Mouse (Mus musculus): Measurements from ENCODE around the gene Scfd1. TPM values are rescaled to one million over a fixed set of nuclear protein-coding genes. Genes with fewer than 3 reads are reported as not detected.

The Scfd1 gene
- polyA plus RNA-seq, 1 experiment = 33.2 TPM

- 98% methylated on average over 1 of the region's 1 CpGs for WGBS
These were observed 14.4 kb upstream of the Scfd1 start for GRCm38 (mm10) chr12:51362898-51363297.

GRCm38 (mm10) chr12:51368504-51368903 is 8.8 kb upstream of the Scfd1 start:
- TF ChIP-seq POLR2A (IDR thresholded peaks at IDR 0.05; ENCODE audit: borderline replicate concordance, insufficient read depth, low read length) = no peak
- H3K4me1 ChIP-seq (ENCODE audit: control insufficient read depth, insufficient read depth, low read length) = no peaks in the 10 kb centered on the region
- no peak for DNase-seq
- H3K27ac ChIP-seq (ENCODE audit: insufficient read depth, low read length) = no peak overlapping the region
- no peaks in the 10 kb centered on the region for H3K27me3 ChIP-seq (ENCODE audit: control insufficient read depth, insufficient read depth, low read length)
- no peak overlapping the region for H3K4me3 ChIP-seq (replicated peaks; ENCODE audit: insufficient read depth, low read depth, low read length)
- 94% methylated on average over 3 of the region's 3 CpGs for WGBS

More at GRCm38 (mm10) chr12:51362898-51363297, 14.4 kb upstream of the Scfd1 start:
- Histone ChIP-seq H3K4me1 (ENCODE audit: control insufficient read depth, insufficient read depth, low read length) (no peaks in the 10 kb centered on the region), H3K27me3 (ENCODE audit: control insufficient read depth, insufficient read depth, low read length) (no peaks in the 10 kb centered on the region), H3K27ac (ENCODE audit: insufficient read depth, low read length) (no peak overlapping the region), H3K4me3 (replicated peaks; ENCODE audit: insufficient read depth, low read depth, low read length) (no peak overlapping the region)
- DNase-seq = no peak
- TF ChIP-seq CTCF (IDR thresholded peaks at IDR 0.05; ENCODE audit: borderline replicate concordance, insufficient read depth, low read depth, low read length) (no peak), POLR2A (IDR thresholded peaks at IDR 0.05; ENCODE audit: borderline replicate concordance, insufficient read depth, low read length) (no peak)

- WGBS = 15% methylated on average over 6 of the region's 6 CpGs
- TF ChIP-seq POLR2A (IDR thresholded peaks at IDR 0.05; ENCODE audit: borderline replicate concordance, insufficient read depth, low read length) (no peak), CTCF (IDR thresholded peaks at IDR 0.05; ENCODE audit: borderline replicate concordance, insufficient read depth, low read depth, low read length) (no peak)
These were observed 529 bp downstream of the Scfd1 start for GRCm38 (mm10) chr12:51377888-51378190.

GRCm38 (mm10) chr12:51399871-51400270 is 22.6 kb downstream of the Scfd1 start:
- WGBS = 94% methylated on average over 6 of the region's 6 CpGs
- H3K4me3 ChIP-seq (replicated peaks; ENCODE audit: insufficient read depth, low read depth, low read length) = no peak overlapping the region
- DNase-seq = no peak
- TF ChIP-seq CTCF (IDR thresholded peaks at IDR 0.05; ENCODE audit: borderline replicate concordance, insufficient read depth, low read depth, low read length) (no peak), POLR2A (IDR thresholded peaks at IDR 0.05; ENCODE audit: borderline replicate concordance, insufficient read depth, low read length) (no peak)
- H3K27me3 ChIP-seq (ENCODE audit: control insufficient read depth, insufficient read depth, low read length) = no peaks in the 10 kb centered on the region
- H3K4me1 ChIP-seq (ENCODE audit: control insufficient read depth, insufficient read depth, low read length) = no peaks in the 10 kb centered on the region
- no peak overlapping the region for H3K27ac ChIP-seq (ENCODE audit: insufficient read depth, low read length)

More at GRCm38 (mm10) chr12:51377888-51378190, 529 bp downstream of the Scfd1 start:
- no peaks in the 10 kb centered on the region for H3K27me3 ChIP-seq (ENCODE audit: control insufficient read depth, insufficient read depth, low read length)
- no peak overlapping the region; the same call in 1 of the 2 replicates for H3K27ac ChIP-seq (ENCODE audit: insufficient read depth, low read length)
- no peak for DNase-seq
- peak overlapping the region; percentile 73 for H3K4me3 ChIP-seq (replicated peaks; ENCODE audit: insufficient read depth, low read depth, low read length)
- H3K4me1 ChIP-seq (ENCODE audit: control insufficient read depth, insufficient read depth, low read length) = no peaks in the 10 kb centered on the region; the same call in 1 of the 2 replicates

DNA sequence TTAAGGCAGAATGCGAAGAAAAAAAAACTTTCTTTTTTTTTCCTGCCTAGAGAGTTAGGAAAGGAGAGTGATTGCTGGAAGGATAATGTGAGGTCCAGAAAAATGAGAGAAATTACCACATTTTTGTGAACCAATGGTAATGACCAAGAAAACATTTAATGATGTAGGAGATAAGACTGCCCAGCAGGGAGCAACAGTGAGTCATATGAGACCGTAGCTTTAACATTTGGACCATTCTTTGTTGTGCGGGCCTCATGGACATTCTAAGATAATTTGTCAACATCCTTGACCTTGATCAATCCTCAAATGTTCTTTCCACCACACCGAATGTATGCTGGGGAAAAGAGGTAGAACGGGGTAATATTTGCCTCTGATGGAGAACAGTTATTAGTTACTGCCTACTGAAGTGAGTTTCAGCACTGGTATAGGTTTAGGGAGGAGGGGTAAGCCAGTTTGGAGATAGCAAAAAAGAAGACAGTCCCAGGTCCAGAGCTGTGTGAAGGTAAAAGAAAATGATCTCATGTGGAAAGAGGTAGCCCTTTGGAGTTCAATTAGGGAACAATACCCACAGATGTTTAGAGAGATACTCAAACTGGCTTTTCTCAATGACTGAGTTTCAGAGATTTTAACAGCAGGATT is 24.9 kb downstream of the Scfd1 start:
- H3K27me3 ChIP-seq (ENCODE audit: control insufficient read depth, insufficient read depth, low read length) = no peaks in the 10 kb centered on the region
- no peak for DNase-seq
- no peak overlapping the region for H3K27ac ChIP-seq (ENCODE audit: insufficient read depth, low read length)
- H3K4me3 ChIP-seq (replicated peaks; ENCODE audit: insufficient read depth, low read depth, low read length) = no peak overlapping the region
- no peak for TF ChIP-seq POLR2A (IDR thresholded peaks at IDR 0.05; ENCODE audit: borderline replicate concordance, insufficient read depth, low read length)
- TF ChIP-seq CTCF (IDR thresholded peaks at IDR 0.05; ENCODE audit: borderline replicate concordance, insufficient read depth, low read depth, low read length) = no peak
- H3K4me1 ChIP-seq (ENCODE audit: control insufficient read depth, insufficient read depth, low read length) = no peaks in the 10 kb centered on the region
- WGBS = 65% methylated on average over 5 of the region's 5 CpGs

GRCm38 (mm10) chr12:51403987-51404586 is 26.8 kb downstream of the Scfd1 start:
- no peak for DNase-seq
- no peaks in the 10 kb centered on the region for H3K27me3 ChIP-seq (ENCODE audit: control insufficient read depth, insufficient read depth, low read length)
- H3K4me1 ChIP-seq (ENCODE audit: control insufficient read depth, insufficient read depth, low read length) = no peaks in the 10 kb centered on the region
- TF ChIP-seq POLR2A (IDR thresholded peaks at IDR 0.05; ENCODE audit: borderline replicate concordance, insufficient read depth, low read length) (no peak), CTCF (IDR thresholded peaks at IDR 0.05; ENCODE audit: borderline replicate concordance, insufficient read depth, low read depth, low read length) (no peak)
- no peak overlapping the region for H3K4me3 ChIP-seq (replicated peaks; ENCODE audit: insufficient read depth, low read depth, low read length)
- H3K27ac ChIP-seq (ENCODE audit: insufficient read depth, low read length) = no peak overlapping the region
- 61% methylated on average over 4 of the region's 4 CpGs for WGBS

DNA sequence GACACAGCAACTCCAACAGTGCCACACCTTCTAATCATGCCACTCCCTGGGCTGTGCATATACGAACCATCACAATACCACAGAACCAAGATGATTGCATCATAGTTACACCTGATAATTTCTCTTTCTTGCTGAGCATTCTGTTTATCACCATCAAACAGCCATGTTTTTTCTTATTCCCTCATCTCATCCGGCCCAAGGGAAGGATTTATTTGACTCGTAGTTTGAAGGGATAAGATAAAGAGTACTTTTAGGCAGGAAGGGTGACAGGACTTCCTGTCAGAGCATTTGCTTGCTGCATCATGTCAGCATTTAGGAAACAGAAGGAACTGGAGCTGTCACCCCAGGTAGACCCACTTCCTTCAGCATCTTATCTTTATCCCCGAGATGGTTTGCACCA is 34.1 kb downstream of the Scfd1 start:
- no peaks in the 10 kb centered on the region for H3K27me3 ChIP-seq (ENCODE audit: control insufficient read depth, insufficient read depth, low read length)
- H3K4me3 ChIP-seq (replicated peaks; ENCODE audit: insufficient read depth, low read depth, low read length) = no peak overlapping the region
- H3K4me1 ChIP-seq (ENCODE audit: control insufficient read depth, insufficient read depth, low read length) = no peaks in the 10 kb centered on the region
- no peak for DNase-seq
- 92% methylated on average over 4 of the region's 4 CpGs for WGBS
- H3K27ac ChIP-seq (ENCODE audit: insufficient read depth, low read length) = no peak overlapping the region
- TF ChIP-seq POLR2A (IDR thresholded peaks at IDR 0.05; ENCODE audit: borderline replicate concordance, insufficient read depth, low read length) (no peak), CTCF (IDR thresholded peaks at IDR 0.05; ENCODE audit: borderline replicate concordance, insufficient read depth, low read depth, low read length) (no peak)

GRCm38 (mm10) chr12:51437541-51437940 is 60.2 kb downstream of the Scfd1 start:
- Histone ChIP-seq H3K4me3 (replicated peaks; ENCODE audit: insufficient read depth, low read depth, low read length) (no peak overlapping the region), H3K27ac (ENCODE audit: insufficient read depth, low read length) (no peak overlapping the region), H3K4me1 (ENCODE audit: control insufficient read depth, insufficient read depth, low read length) (no peaks in the 10 kb centered on the region), H3K27me3 (ENCODE audit: control insufficient read depth, insufficient read depth, low read length) (no peaks in the 10 kb centered on the region)
- DNase-seq = peak in 1 of 2 experiments; percentile 12
- 52% methylated on average over 2 of the region's 2 CpGs for WGBS
- TF ChIP-seq POLR2A (IDR thresholded peaks at IDR 0.05; ENCODE audit: borderline replicate concordance, insufficient read depth, low read length) (no peak), CTCF (IDR thresholded peaks at IDR 0.05; ENCODE audit: borderline replicate concordance, insufficient read depth, low read depth, low read length) (no peak)

All from cerebellum, adult 2 months (tissue).